Mouse (Mus musculus): Measurements from ENCODE around the gene Fermt2. TPM values are rescaled to one million over a fixed set of nuclear protein-coding genes. Genes with fewer than 3 reads are reported as not detected.
"Not testable (repeated sequence)": the region's sequence is repeated elsewhere in the genome, so short reads cannot be mapped to it uniquely, and the experiment has no call there.

Fermt2 gene
- polyA plus RNA-seq, 1 experiment: 16.9 TPM

GRCm38 (mm10) chr14:45472536-45472935 lies 57.4 kb downstream of the Fermt2 start:
- 73% methylated on average over 10 of the region's 10 CpGs for WGBS
- DNase-seq (ENCODE audit: low read depth, low spot score): no peak

GRCm38 (mm10) chr14:45469446-45469845 lies 60.5 kb downstream of the Fermt2 start:
- 93% methylated on average over 8 of the region's 8 CpGs for WGBS

GRCm38 (mm10) chr14:45466371-45466770 lies 63.5 kb downstream of the Fermt2 start:
- not testable (repeated sequence) for DNase-seq (ENCODE audit: low read depth, low spot score)
- 84% methylated on average over 8 of the region's 8 CpGs for WGBS

More at GRCm38 (mm10) chr14:45469446-45469845, 60.5 kb downstream of the Fermt2 start:
- DNase-seq (ENCODE audit: low read depth, low spot score): no peak

GRCm38 (mm10) chr14:45464036-45465035 lies 65.6 kb downstream of the Fermt2 start:
- 60% methylated on average over 19 of the region's 19 CpGs for WGBS
- no peak for DNase-seq (ENCODE audit: low read depth, low spot score)

- no peak for DNase-seq (ENCODE audit: low read depth, low spot score)
- 20% methylated on average over 10 of the region's 10 CpGs for WGBS
Measured at GRCm38 (mm10) chr14:45463599-45463998, 66.3 kb downstream of the Fermt2 start.

- 85% methylated on average over 10 of the region's 10 CpGs for WGBS
Measured at GRCm38 (mm10) chr14:45462875-45463475, 66.9 kb downstream of the Fermt2 start.

GRCm38 (mm10) chr14:45462374-45462773 lies 67.5 kb downstream of the Fermt2 start:
- 82% methylated on average over 6 of the region's 6 CpGs for WGBS
- DNase-seq (ENCODE audit: low read depth, low spot score): no peak

More at GRCm38 (mm10) chr14:45462875-45463475, 66.9 kb downstream of the Fermt2 start:
- DNase-seq (ENCODE audit: low read depth, low spot score): no peak

- 91% methylated on average over 6 of the region's 6 CpGs for WGBS
- no peak for DNase-seq (ENCODE audit: low read depth, low spot score)
Measured at GRCm38 (mm10) chr14:45461945-45462344, 68.0 kb downstream of the Fermt2 start.

- no peak for DNase-seq (ENCODE audit: low read depth, low spot score)
- 87% methylated on average over 10 of the region's 10 CpGs for WGBS
Measured at GRCm38 (mm10) chr14:45460491-45460890, 69.4 kb downstream of the Fermt2 start.

- DNase-seq (ENCODE audit: low read depth, low spot score): no peak
- 89% methylated on average over 14 of the region's 14 CpGs for WGBS
Measured at GRCm38 (mm10) chr14:45459877-45460276, 70.0 kb downstream of the Fermt2 start.

GRCm38 (mm10) chr14:45457003-45457402 lies 72.9 kb downstream of the Fermt2 start:
- no peak for DNase-seq (ENCODE audit: low read depth, low spot score)
- WGBS: 90% methylated on average over 9 of the region's 9 CpGs

GRCm38 (mm10) chr14:45456502-45456846 lies 73.4 kb downstream of the Fermt2 start:
- DNase-seq (ENCODE audit: low read depth, low spot score): no peak
- WGBS: 0% methylated on average over 1 of the region's 1 CpGs

GRCm38 (mm10) chr14:45455651-45456501 lies 74.0 kb downstream of the Fermt2 start:
- 62% methylated on average over 12 of the region's 12 CpGs for WGBS
- DNase-seq (ENCODE audit: low read depth, low spot score): no peak

- no peak for DNase-seq (ENCODE audit: low read depth, low spot score)
- WGBS: 62% methylated on average over 5 of the region's 5 CpGs
Measured at GRCm38 (mm10) chr14:45453538-45454233, 76.2 kb downstream of the Fermt2 start.

- 19% methylated on average over 11 of the region's 11 CpGs for WGBS
- DNase-seq (ENCODE audit: low read depth, low spot score): no peak
Measured at GRCm38 (mm10) chr14:45452861-45453512, 76.9 kb downstream of the Fermt2 start.

GRCm38 (mm10) chr14:45452148-45452547 lies 77.8 kb downstream of the Fermt2 start:
- no peak for DNase-seq (ENCODE audit: low read depth, low spot score)
- whole genome bisulfite sequencing: 36% methylated on average over 4 of the region's 4 CpGs

- DNase-seq (ENCODE audit: low read depth, low spot score): no peak
- WGBS: 77% methylated on average over 2 of the region's 2 CpGs
Measured at GRCm38 (mm10) chr14:45451090-45451489, 78.8 kb downstream of the Fermt2 start.

- WGBS: 73% methylated on average over 3 of the region's 3 CpGs
- no peak for DNase-seq (ENCODE audit: low read depth, low spot score)
Measured at GRCm38 (mm10) chr14:45446777-45447176, 83.1 kb downstream of the Fermt2 start.

GRCm38 (mm10) chr14:45445445-45445844 lies 84.5 kb downstream of the Fermt2 start:
- 44% methylated on average over 12 of the region's 12 CpGs for WGBS
- DNase-seq (ENCODE audit: low read depth, low spot score): no peak
